Mouse (Mus musculus): ENCODE measurements around the gene Hrh1.

Hrh1 gene

DNA sequence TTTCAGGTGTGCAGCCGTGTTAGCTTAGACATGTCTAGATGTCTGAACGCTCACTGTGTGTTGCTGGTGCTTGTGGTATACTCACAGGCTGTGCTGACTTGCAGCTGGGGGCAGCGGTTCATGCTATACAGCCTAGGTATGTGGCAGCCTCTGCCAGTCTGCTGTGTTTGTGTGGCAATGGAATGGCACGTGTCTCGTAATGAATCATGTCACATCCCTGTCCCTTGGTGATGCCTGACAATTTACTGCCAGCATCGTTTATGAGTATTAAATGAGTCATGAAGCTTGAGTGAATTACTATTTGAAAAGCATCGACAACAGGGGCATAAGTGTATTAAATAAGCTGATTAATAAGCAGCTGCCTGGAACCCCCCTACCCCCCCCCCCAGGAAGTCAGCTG is 9.3 kb downstream of the Hrh1 start:
- no peak for DNase-seq

DNA sequence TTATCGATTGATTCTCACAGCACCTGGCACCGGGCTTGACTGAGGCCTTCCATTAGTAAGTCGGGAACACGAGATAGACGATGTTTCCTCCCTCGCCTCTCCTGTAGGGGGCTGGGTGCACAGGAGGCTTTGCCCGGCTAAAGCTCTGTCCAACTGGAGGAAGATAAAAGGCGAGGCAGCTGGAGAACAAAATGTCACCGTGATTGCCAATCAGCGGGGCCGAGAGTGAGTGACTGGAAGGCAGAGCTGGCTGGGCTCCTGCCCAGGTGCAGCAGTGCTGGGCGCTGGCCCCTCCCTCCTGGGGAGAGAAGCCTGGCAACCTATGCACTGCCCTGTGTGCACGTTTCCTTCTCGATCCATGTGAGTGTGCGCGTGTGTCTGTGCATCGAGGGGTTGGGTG is 10.5 kb downstream of the Hrh1 start:
- DNase-seq: no peak

DNA sequence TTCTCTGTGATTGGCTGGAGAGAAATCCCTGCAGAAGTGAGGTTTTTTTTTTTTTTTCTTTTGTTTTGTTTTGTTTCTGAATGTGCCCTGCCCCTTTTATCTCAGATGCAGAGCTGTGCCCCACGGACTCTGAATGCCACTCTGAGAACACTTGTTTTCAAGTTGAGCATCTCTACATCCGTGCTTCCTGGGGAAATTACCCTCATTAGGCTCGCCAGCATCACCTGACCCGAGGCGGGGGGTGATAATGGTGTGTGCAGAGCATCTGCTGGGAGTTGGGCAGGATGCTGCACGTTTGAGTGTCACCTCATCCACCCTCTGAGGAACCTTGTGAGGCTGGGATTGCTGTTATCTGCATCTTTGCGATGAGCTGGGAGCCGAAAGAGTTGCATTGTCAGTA is 14.2 kb downstream of the Hrh1 start:
- no peak for DNase-seq

DNA sequence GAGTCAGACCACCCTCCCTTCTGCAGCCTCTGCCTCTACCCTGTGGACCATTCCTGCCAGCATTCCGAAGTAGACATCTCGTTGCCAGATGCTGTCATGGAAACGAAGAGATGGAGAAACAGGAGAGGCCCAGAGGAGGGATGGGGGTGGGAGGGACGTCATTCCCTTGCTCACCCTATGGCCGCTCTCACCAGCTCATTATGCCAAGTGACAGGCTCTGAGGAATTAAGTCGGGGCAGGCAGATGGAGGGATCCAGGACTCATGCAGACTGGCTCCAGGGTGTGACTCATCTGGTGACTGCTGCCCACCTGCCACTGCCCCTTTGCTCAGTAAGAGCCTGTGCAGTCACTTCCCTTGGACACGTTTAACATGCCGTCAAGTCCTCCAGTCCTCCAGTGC is 16.8 kb downstream of the Hrh1 start:
- DNase-seq: no peak

DNA sequence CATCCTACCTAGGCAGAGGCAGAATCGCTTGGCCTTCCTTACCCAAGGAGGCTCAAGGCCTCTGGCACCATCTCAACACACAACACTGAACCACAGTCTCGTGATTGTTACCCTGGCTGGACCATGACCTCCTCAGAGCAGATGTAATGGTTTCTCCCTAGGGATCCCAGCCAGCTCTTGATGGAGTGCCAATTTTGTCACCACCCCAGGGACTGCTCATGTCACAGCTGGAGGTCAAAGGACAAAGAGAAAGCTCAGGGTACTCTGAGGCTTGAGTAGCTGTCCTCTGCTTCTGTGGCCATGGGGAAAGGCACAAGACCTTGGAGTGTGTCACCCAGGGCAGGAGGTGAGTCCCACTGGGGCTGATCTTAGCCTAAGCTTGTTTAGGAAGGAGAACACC is 20.3 kb downstream of the Hrh1 start:
- peak; percentile 16 to 41 for DNase-seq

DNA sequence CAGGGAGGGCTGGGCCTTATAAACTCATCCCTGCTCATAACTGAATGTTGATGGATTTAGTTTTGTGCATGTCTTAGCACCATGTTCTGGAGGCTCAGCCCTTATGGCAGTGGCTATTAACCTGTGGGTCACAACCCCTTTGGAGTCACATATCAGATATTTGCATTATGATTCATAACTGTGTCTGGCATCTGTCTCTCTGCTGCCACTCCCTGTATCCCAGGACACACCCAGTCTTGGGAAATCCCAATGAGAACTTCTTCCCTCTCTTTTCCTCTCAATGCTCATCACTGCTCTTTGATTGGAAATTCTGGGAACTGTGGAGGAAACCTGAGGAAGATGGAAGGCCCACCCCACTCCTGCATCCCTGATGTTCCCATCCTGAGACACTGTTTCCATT is 23.3 kb downstream of the Hrh1 start:
- DNase-seq: no peak

DNA sequence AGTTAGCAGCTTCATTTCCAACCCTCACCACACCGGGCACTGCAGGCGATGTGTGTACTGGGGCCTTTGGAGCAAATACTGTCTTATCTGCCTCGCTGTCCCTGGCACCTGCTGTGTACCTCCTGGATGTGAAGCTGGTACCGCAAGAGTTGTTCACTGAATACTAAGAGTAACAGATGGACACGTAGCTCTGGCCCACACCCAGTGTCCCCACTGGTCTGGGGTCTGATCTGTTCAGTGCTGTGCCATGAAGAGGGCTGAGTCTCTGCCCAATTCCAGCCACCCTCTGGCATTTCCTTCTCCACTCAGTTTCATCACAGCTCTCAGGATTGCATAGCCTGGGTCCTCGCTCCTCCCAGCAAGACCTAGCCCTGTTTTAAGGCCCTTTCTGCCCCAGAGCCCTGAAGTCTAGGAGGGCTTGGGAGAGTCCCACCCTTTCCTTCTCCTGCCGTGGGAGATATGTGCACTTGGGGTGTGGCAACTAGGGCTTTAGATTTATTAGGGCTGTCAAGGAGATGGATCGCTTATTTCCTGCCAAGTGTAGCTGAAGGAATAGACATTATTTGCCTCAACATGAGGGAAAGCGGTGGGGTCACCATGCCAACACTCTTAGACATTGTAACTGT is 25.4 kb downstream of the Hrh1 start:
- no peak for DNase-seq

DNA sequence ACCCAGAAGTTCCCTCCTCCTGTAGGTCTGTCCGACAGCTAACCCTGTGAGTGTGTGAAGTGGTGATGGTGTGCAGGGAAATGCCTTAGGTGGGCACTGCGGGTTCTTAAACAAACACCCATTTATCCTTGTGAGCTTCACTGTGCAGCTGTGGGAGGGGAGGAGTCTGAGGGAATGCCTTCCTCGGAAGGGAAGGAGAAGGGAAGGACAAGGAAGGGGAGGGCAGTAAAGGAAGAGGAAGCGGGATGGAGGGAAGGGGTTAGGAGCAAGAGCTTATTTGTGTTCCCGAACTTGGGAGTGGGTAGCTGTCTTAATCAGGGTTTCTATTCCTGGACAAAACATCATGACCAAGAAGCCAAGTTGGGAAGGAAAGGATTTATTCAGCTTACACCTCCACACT is 27.6 kb downstream of the Hrh1 start:
- DNase-seq: no peak

DNA sequence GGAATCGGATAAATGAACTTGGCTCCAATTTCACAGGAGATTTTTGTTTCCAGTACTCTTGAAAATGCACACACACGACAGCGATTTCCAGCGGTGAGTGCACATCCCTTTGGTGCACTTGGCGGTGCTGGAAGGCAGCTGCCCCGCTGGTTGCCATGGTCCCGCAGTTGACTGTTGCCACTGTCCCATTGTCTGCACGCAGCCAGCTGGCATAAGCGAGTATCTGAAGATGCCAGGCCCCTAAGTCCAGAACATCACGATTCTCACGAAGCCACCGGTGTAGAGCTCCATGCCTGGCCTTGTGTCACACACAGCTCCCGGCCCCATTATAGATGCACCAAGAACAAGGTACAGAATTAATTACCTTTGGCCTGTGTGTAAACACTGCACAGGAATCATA is 29.9 kb downstream of the Hrh1 start:
- no peak for DNase-seq

DNA sequence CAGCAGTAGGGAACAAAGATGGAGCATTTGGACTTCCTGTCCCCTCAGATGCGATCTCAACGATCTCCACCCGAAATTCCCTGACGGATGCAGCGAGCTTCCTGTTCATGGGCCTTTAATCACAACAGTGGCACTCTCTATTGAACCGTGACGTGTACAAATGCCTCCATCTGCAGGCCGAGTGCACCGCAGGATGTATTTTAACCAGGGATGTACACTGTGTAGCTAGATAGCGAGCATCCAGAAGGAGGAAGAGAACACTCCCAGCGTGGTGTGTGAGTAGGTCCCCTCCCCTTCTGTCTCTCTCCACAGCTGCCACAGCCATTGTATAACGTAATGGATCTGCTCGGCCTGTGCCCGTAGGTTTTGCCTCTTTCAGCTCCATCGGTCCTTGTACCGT is 31.1 kb downstream of the Hrh1 start:
- DNase-seq: no peak

DNA sequence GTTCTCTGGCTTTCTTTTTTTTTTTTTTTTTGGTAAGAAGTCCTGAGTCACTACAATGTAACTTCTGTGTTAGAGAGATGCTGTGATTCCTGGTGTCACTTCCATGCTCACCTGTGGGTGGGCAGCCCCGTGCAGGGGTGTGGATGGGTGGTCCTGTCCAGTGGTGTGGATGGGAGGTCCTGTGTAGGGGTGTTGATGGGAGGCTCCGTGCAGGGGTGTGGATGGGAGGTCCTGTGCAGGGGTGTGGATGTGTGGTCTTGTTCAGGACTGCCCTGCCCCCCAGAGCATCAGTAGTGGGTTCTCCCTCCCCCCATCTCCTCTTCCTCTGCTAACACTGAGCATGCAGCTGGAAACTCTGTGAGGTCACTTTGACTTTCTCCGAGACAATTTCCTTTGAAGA is 34.9 kb downstream of the Hrh1 start:
- no peak for DNase-seq

DNA sequence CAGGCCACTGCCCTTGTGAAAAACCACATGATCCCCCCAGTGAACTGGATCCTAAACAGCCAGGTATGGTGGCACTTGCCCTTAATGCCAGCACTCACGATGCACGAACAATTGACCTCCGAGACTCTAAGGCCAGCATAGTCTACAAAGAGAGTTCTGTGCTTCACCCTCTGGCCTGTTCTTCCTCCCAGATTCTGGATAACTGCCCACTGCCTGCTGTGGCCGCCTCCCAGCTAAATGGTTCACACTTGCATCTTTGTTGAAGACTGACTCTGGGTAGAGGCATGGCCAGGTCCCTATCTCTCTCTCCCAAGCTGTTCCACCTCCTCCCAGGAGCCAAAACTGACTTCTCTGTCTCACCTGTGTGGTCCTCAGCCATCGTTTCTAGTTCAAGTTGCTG is 36.8 kb downstream of the Hrh1 start:
- DNase-seq: no peak

DNA sequence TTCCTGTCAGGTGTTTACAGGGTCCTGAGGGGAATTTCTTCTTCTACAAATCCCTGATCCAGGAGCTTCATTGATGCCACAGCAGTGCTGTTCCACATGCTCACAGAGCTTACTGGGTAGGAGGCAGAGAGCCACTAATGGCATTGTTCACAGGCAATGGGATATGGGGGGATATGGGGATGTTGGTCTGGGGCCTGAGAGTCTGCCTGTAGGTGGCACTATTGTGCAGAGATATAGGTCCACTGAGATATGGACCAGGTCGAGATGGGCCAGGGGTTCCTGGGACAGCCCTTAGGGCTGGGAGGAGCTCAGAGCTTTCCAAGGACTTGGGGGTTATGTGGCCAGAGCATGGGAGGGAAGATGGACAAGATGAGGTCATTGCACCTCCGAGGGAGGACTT is 42.6 kb downstream of the Hrh1 start:
- DNase-seq: no peak

DNA sequence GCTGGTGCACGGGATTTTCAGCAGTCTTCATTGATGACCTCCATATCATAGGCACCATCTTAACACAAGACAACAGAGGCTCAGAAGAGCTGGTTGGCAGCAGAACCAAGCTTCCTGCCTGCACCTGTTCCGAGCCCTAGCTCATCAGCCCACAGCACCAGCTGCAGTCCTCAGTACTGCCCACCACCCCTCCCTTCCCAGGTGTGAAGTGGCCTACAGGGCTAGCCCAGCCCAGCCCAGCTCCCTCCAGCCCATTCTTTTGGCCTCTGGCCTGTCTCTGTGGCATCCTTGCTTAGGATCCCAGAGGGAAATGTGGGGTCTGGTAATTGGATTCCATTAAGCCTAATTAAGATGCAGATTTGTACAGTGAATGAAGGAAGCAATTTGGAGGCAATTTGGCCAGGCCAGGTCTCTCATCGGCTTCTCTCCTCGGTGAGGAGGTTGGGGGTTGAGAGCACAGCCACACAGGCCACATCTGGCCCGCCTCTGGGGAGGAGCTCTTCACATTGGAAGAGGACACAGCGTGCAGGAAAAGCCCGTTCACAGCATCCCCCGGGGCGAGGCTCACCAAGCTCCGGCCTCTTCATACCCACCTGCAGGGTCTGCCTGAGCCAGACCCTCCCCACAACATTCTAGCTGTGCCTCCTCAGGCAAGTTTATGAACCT is 43.2 kb downstream of the Hrh1 start:
- DNase-seq: no peak

DNA sequence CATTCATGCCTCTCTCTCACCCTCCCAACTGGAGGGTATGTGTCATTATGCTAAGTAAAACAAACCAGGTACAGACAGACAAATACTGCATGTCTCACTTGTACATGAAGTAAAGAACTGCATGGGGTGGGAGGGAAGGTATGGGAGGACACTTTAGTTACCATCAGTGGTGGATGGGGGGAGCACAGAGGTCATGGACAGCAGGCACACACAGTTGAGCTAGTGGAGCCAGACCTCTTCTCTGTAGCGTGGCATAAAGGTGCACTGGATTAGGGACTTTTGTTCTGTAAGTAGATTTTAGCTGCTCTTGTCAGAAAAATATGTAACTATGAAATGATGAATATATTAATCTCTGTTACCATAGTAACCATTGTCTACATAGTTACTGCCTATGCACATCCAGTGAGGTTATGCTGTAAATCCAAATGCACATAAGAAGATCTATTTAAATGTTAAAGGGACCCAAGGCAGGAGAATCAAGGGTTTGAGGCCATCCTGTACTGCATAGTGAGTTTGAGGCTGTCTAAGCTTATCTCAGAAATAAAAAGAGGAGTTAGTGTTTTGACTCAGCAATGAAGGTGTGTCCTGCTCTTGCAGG is 46.6 kb downstream of the Hrh1 start:
- DNase-seq: no peak

DNA sequence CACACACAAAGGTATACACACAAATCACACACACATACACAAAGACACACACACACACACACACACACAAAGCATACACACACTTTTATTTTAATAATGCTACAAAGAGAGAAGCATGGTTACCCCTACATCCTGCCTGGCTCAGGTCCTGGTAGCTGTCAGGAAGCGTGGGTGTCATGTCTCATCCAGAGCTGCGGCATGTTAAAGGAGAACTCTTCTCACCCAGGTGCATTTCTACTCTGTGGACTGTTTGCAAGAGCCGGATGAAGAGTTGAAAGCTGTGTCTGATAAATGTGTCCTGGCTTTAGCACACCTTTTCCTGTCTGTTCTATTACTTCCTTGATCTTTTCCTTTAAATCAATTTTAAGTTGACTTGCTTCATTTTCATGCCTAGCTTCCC is 47.2 kb downstream of the Hrh1 start:
- no peak for DNase-seq

DNA sequence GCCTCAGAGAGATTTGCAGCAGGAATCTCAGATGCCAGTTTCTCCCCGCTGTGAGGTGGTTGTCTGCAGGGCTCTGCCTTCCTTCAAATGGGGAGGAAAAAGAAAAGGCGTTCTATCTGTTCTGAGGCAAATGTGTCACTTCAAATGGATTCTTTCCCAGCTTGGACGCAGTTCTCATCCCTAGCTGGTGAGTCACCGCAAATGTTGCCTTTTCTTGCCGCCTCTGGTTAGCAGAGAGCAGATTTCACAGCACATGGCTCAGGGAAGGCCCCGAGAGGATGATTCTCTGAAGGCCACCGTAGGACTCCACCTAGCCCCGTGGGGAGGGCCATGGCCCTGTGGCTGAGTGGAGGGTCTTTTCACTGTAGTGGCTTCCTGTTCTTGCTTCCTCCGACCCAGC is 51.2 kb downstream of the Hrh1 start:
- DNase-seq: peak in 1 of 2 experiments; percentile 8

DNA sequence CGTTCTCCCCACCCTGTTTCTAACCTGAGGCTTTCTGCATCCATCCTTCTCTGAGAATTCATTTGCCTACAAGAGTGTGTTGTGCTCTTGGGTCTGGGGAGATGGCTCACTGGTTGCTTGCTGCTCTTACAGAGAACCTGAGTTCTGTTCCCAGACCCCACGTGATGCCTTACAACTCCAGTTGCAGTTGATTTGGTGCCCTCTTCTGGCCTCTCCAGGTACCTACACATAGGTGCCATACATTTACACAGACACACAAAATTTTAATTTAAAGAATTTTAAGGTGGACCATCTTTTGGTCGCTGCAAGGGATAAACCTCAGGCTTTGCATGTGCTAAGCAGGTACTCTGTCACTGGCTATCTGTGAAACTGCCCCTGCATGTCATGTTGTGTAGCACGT is 57.5 kb downstream of the Hrh1 start:
- DNase-seq: no peak

DNA sequence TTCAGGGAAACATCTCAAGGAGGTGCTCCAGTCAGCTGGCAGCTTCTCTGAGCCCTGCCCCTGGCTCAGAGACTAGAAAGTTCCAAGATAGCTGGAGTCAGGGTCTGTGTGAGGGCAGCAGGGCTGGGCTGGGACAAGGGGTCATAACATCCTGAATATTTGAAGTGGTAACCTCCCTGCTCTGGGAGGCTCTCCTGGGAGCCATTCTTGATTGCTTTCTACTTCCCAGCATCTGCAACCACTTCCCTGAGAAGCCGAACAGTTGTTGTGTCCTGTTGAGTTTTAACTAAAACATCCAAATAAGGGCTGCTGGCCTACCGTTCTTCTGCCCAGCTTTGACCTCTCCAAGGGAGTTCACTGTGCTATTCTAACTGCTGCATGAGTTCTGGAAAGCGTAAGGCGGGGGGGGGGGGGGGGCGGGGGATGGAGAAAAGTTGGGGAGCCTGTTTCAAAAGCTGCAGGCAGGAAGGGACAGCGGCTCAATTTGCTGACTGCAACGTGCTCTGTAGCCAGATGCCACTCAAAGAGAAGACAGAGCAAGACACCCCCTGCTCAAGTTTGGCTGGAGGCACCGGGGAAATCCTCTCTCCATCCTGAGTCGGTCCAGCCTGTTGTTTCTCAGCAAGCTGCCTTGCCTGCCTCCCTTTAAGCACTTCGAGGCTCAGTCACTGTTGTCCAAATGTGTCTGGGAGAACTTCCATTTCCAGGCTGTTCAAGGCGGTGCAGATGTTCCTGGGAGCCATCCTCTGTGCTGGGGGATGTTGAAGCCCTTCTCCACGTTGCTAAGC is 58.7 kb downstream of the Hrh1 start:
- DNase-seq: no peak

DNA sequence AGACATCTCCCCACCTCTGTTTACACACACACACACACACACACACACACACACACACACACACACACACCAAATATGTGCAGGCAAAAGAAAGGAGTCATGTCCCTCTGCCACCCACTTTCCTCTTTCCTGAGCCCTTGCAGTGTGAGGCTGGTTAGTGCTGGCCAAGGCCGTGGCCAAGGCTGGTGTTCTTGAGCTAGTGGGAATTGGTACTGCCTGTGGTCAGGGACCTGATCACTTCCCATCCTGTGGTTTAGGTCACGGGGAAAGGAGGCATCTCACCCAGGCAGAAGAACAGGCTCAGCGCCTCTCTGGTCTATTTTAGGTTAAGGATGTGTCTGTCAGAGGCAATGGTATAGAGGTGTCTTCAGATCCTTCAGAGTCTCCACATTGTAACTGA is 59.6 kb downstream of the Hrh1 start:
- peak; percentile 14 to 22 for DNase-seq

DNA sequence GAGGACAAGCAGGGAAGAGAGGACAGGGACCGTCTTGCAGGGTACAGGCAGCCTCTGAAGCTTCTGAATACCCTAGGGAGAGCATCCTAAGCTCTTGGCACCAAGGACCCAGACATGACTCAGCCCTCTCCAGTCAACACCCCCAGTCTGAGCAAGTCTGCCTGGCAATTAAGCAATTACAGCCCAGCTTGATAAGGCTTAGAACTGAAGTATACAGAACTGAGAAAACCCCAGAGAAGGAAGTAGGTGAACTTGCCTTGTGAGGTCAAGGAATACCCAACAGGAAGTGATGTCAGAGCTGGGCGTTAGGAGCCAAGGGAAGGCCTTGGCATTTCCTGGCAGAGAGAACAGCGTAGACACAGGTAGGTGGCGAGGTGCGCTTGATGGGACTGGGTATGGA is 60.5 kb downstream of the Hrh1 start:
- peak; percentile 34 to 47 for DNase-seq

DNA sequence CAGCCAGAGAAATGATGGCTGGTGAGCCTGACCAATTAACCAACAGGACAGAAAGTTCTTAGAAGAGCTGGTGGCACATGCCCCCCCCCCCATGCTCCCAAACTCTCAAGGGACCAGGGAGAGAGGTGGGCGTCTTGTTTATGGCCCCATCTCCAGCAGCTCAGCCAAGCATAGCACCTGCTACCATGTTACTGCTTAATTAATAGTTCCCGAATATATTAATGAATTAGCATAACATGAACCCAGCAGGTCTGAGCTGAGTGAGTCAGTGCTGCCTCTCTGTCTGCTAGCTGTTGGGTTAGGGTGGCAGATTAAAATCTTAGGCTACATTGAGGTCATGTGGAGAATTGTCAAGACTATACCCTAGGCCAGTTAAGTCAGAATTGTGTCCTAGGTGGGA is 62.2 kb downstream of the Hrh1 start:
- no peak for DNase-seq

DNA sequence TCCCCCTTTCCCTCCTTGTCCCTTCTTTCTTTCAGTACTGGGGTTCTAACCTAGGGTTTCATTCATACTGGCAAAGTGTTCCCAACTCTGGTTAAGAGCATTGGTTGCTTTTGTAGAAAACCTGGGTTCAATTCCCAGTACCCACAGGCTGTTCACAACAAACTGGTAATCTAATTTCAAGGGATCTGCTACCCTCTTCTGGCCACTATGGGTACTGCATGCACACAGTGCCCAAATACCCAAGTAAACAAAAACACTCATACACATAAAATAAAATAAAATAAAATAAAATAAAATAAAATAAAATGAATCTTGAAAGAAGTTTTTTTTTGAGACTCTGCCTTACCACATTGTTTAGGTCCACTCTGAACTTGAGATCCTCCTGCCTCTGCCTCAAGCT is 63.8 kb downstream of the Hrh1 start:
- no peak for DNase-seq

DNA sequence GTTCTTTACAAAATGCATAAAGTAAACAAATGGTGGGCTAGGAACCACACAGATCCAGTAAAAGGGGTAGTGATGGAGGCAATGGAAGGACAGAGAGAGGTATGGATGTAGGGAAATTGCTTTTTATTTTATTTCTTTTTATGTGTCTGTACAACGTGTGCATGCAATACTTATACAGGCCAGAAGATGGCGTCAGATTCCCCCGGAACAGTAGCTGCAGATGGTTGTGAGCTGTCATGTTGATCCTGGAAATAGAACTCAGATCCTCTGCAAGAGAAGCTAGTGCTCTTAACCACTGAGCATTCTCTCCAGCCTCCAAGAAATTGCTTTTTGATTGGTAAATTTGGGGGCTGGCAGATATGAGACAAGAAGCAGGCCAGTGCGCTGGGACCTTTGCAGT is 65.0 kb downstream of the Hrh1 start:
- DNase-seq: peak in 1 of 2 experiments; percentile 14

Measured in lung, adult 18-20 months (tissue).